Mouse (Mus musculus) lung, adult 2 months (tissue): ENCODE results near the gene Nop58. TPM values are rescaled to one million over a fixed set of nuclear protein-coding genes. Genes with fewer than 3 reads are reported as not detected.
"Not testable (repeated sequence)": the region's sequence is repeated elsewhere in the genome, so short reads cannot be mapped to it uniquely, and the experiment has no call there.

ENCODE experiments used
- DNase-seq: peaks from one replicate; pipeline ENCODE4 v3.0.0; 2022
- H3K4me1 ChIP-seq: fragments of 200-500 bp; 2 replicates; pipeline ENCODE4 v1.6.1; 2011; ENCODE audit warnings: low read length; ENCODE audit not compliant: control insufficient read depth, insufficient read depth
- H3K4me3 ChIP-seq: fragments of 200-500 bp; replicated peaks from 2 replicates; pipeline ENCODE3; 2011; ENCODE audit warnings: low read depth, mild to moderate bottlenecking, control low read depth, low read length; ENCODE audit errors: extremely low read depth
- CTCF ChIP-seq: fragments of 200-500 bp; IDR thresholded peaks from 2 replicates; pipeline ENCODE4 v1.5.1; 2011; ENCODE audit warnings: mild to moderate bottlenecking, low read length, control low read depth; ENCODE audit not compliant: insufficient read depth
- POLR2A ChIP-seq: fragments of 200-500 bp; IDR thresholded peaks from 2 replicates; pipeline ENCODE4 v1.6.1; 2011; ENCODE audit warnings: low read depth, mild to moderate bottlenecking, control low read depth, low read length, borderline replicate concordance; ENCODE audit errors: extremely low read depth
- WGBS: fragments of 180-500 bp; shearing (Covaris S2); methylation state at CpG from one replicate; pipeline ENCODE4 v1.1.7; 2018; 5-methylcytosine and 5-hydroxymethylcytosine counted together
- polyA plus RNA-seq: library from polyadenylated mRNA; depleted of rRNA; stranded (reverse); fragments of >200 nt; gene quantifications from 2 replicates; pipeline ENCODE4 v1.2.3, GENCODE M21; 2012

Nop58 gene
- polyA plus RNA-seq, 1 experiment, result 11.6 TPM

DNA sequence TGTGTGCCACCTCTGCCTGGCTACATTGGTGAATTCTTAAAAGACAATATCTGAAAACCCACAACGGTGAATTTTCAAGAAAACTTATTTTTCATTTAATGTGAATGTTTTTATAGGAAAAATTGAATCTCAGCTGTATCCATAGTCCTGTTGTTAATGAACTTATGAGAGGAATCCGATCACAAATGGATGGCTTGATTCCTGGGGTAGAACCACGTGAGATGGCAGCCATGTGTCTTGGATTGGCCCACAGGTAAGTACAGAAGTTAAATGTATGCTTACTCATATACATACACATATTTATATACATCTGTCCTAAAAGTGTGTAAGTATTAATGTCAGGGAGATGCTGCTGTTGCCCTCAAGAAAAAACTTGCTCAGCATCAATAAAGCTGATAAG lies 13.4 kb downstream of the Nop58 start:
- TF ChIP-seq POLR2A (no peak), CTCF (no peak)
- no peak for DNase-seq
- Histone ChIP-seq H3K4me3 (no peak overlapping the region), H3K4me1 (no peaks in the 10 kb centered on the region)
- WGBS, result 94% methylated on average over 3 of the region's 3 CpGs

DNA sequence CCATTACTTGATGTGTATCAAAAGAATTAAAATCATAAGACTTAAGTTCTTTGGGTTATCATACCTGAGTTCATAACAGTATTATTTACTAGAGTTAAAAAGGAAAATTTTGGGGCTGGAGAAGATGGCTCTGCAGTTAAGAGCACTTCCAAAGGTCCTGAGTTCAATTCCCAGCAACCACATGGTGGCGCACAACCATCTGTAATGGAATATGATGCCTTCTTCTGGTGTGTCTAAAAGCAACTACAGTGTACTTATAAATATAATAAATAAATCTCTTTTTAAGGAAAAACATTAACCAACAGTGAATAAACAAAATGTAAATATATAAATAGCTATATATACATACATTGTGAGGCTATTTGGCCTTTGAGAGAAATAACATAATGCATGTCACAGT lies 17.0 kb downstream of the Nop58 start:
- no peaks in the 10 kb centered on the region for H3K4me1 ChIP-seq
- no peak for TF ChIP-seq POLR2A
- TF ChIP-seq CTCF, result 0 out of 2 replicates have a peak, but pooled peaks have one; percentile 3
- 96% methylated on average over 1 of the region's 1 CpGs for WGBS
- no peak overlapping the region for H3K4me3 ChIP-seq
- DNase-seq, result no peak

- 23% methylated on average over 4 of the region's 4 CpGs for WGBS
- no peak for TF ChIP-seq POLR2A
- no peak; the same call in 1 of the 2 replicates for TF ChIP-seq CTCF
- DNase-seq, result no peak
Observed at GRCm38 (mm10) chr1:59719900-59720299, 35.1 kb downstream of the Nop58 start.

DNA sequence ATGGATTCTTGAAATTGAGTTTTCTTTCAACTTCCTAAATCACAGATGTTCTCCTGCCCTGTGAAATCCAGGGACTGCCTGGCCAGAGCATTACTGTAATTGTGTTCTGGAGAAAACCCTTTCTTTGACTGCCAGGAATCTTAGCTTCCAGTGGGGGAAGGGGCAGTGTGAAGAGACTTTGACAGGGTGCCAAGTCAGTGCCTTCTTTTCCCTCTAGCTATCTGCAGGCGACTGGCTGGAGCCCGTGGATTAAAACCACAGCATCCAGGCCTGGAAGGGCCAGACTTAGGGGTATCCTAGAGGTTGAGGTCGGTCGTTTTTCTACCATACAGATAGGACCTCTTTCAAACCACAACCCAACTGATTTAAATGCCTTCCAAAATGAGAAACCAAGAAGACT lies 40.9 kb downstream of the Nop58 start:
- DNase-seq, result no peak
- WGBS, result 53% methylated on average over 4 of the region's 4 CpGs
- TF ChIP-seq CTCF (no peak), POLR2A (no peak)
- Histone ChIP-seq H3K4me1 (no peaks in the 10 kb centered on the region; the same call in 1 of the 2 replicates), H3K4me3 (no peak overlapping the region)

More at GRCm38 (mm10) chr1:59719900-59720299, 35.1 kb downstream of the Nop58 start:
- H3K4me1 ChIP-seq, result peaks cover 4% of the 10 kb centered on the region
- no peak overlapping the region for H3K4me3 ChIP-seq

DNA sequence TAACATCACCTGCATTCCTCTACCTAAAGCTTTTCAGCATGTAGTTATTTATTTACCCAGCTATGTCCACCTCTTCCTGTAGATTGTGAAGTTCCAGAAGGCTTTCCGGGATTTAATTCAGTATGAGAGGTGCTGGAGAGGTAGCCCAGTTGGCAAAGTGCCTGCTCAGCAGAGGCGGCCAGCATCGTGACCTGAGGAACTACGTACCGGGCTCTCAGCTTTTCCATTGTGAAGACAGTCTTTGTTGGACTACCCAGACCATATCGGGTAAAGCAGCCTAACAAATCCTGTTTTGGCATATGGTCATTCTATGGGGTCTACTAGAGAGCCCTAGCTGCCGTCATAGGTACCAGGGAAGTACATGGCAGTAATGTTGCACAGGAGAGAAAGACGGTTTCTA lies 45.3 kb downstream of the Nop58 start:
- peaks cover 5% of the 10 kb centered on the region for H3K4me1 ChIP-seq
- DNase-seq, result peak; percentile 29
- H3K4me3 ChIP-seq, result no peak overlapping the region
- TF ChIP-seq POLR2A (no peak), CTCF (no peak)
- 51% methylated on average over 8 of the region's 8 CpGs for WGBS

DNA sequence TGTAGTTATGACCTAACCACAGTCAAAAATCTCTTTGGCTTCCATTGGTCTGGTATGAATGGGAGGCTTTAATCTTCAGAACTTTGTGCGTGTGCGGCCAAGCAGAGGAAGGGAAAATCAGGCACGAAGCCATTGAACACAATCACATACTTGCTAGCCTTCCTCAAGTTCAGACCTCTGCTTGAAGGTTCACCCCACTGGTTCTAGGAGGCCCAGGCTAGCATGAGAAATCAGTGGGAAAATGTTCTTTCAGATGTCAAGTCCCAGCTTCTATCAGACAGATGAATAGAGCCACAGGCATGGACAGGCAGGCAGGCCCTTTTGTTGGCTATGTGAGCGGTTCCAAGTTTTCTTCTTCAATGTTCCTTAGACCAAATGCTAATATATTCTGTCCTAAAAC lies 46.0 kb downstream of the Nop58 start:
- DNase-seq, result no peak
- TF ChIP-seq POLR2A (no peak), CTCF (no peak)
- no peak overlapping the region for H3K4me3 ChIP-seq
- WGBS, result 85% methylated on average over 4 of the region's 4 CpGs
- H3K4me1 ChIP-seq, result peaks cover 5% of the 10 kb centered on the region

- Histone ChIP-seq H3K4me3 (no peak overlapping the region), H3K4me1 (peaks cover 5% of the 10 kb centered on the region)
- no peak for TF ChIP-seq POLR2A
- no peak for TF ChIP-seq CTCF
- DNase-seq, result no peak
- 38% methylated on average over 6 of the region's 6 CpGs for WGBS
Observed at GRCm38 (mm10) chr1:59734076-59734475, 49.3 kb downstream of the Nop58 start.

GRCm38 (mm10) chr1:59738768-59739414 lies 54.1 kb downstream of the Nop58 start:
- TF ChIP-seq POLR2A, result no peak
- TF ChIP-seq CTCF, result no peak
- Histone ChIP-seq H3K4me3 (no peak overlapping the region), H3K4me1 (peaks cover 10% of the 10 kb centered on the region)
- 48% methylated on average over 6 of the region's 6 CpGs for WGBS
- DNase-seq, result no peak

- no peak for DNase-seq
- no peak overlapping the region for H3K4me3 ChIP-seq
- WGBS, result 32% methylated on average over 17 of the region's 17 CpGs
- H3K4me1 ChIP-seq, result peaks cover 6% of the 10 kb centered on the region
- TF ChIP-seq POLR2A, result no peak
- TF ChIP-seq CTCF, result no peak
Observed at GRCm38 (mm10) chr1:59739577-59740354, 55.0 kb downstream of the Nop58 start.

GRCm38 (mm10) chr1:59749047-59749446 lies 64.3 kb downstream of the Nop58 start:
- 64% methylated on average over 2 of the region's 2 CpGs for WGBS

GRCm38 (mm10) chr1:59749724-59750123 lies 65.0 kb downstream of the Nop58 start:
- H3K4me3 ChIP-seq, DNase-seq, H3K4me1 ChIP-seq: not testable (repeated sequence)
- whole genome bisulfite sequencing, result 78% methylated on average over 5 of the region's 5 CpGs

More at GRCm38 (mm10) chr1:59749047-59749446, 64.3 kb downstream of the Nop58 start:
- Histone ChIP-seq H3K4me1 (peaks cover 3% of the 10 kb centered on the region; the same call in 1 of the 2 replicates), H3K4me3 (no peak overlapping the region)
- TF ChIP-seq POLR2A (no peak), CTCF (no peak)
- DNase-seq, result no peak
